Mouse (Mus musculus): ENCODE measurements at regions not wholly inside any gene's neighbourhood (a gene's known extent, or its start where the extent isn't known, plus 50 kb on each side); places are given as distances from the start of the nearest gene placed in this dataset.

GRCm38 (mm10) chr17:89654089-89654813 lies 256.0 kb downstream of the Gm10184 start:
- TF ChIP-seq POLR2A (IDR thresholded peaks at IDR 0.05; ENCODE audit: insufficient read depth, low read depth, low read length) = no peak
- TF ChIP-seq EP300 (IDR thresholded peaks at IDR 0.05; ENCODE audit: insufficient read depth, low read depth, low read length) = no peak
